Comparison of ENCODE assay signal across 23 mouse cellular contexts in the genomic region with DNA sequence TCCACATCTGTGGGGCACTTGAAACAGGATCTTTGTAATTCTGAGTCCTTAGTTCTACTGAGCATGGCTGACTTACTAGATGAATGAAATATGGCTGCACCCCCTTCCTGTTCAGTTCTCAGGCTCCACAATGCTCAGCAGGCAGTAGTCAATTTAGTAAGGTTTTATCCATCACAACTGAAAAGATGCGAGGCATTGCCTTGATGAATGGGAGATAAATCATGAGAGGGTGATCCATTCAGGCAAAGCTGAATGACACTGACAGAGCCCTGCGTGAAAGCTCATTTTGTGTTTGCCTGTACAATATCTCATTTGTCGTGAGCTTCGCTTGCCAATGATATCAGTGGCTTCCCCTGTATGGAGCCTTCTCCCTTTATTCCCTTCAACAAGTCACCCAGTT.
DNase-seq lines count a peak whose midpoint lies in the region; ATAC-seq lines count a peak whose summit lies in the region.
"Had no signal": no experiment of that assay in that cellular context is flagged by ENCODE, and none has a peak within 500 bp of the region (broad histone marks: within the 10 kb centered on the region; RNA-seq: fewer than 3 reads in every experiment).

No protein-coding gene starts in this region.

- no peaks in the 10 kb centered on the region for H3K36me3 ChIP-seq in hindbrain, embryonic 12.5 days
- H3K36me3 ChIP-seq in hindbrain, embryonic 10.5 days: no peaks in the 10 kb centered on the region
- no peaks in the 10 kb centered on the region for H3K36me3 ChIP-seq in neural tube, embryonic 11.5 days (ENCODE audit: control insufficient read depth, insufficient read depth, low read length)
- H3K36me3 ChIP-seq in neural tube, embryonic 15.5 days: no peaks in the 10 kb centered on the region
- H3K36me3 ChIP-seq: embryonic facial prominence, embryonic 12.5 days; limb, embryonic 15.5 days; liver, embryonic 15.5 days; lung, embryonic 15.5 days had no signal

- no peak overlapping the region for H3K4me3 ChIP-seq in hindbrain, embryonic 12.5 days
- no peak overlapping the region for H3K4me3 ChIP-seq in hindbrain, embryonic 10.5 days
- no peak overlapping the region for H3K4me3 ChIP-seq in neural tube, embryonic 11.5 days (ENCODE audit: low read depth, low read length)
- no peak overlapping the region for H3K4me3 ChIP-seq in neural tube, embryonic 15.5 days (replicated peaks)
- H3K4me3 ChIP-seq: embryonic facial prominence, embryonic 12.5 days; gastrocnemius, adult 2 months; limb, embryonic 15.5 days; liver, embryonic 15.5 days; lung, embryonic 15.5 days; megakaryocyte, embryonic 14.5 days had no signal

- peak; percentile 14 for DNase-seq in embryo, embryonic 10 days (ENCODE audit: low spot score)
- DNase-seq in embryo, embryonic 9.5 days (ENCODE audit: extremely low spot score): no peak
- DNase-seq in hindbrain, embryonic 10.5 days (ENCODE audit: low spot score): no peak
- peak; percentile 18 for DNase-seq in neural tube, embryonic 11.5 days (ENCODE audit: low spot score)
- DNase-seq in kidney, postnatal 4 days: no peak
- DNase-seq in heart, postnatal 25 days (ENCODE audit: low spot score): no peak
- DNase-seq: adrenal gland, postnatal 10 days; cerebellum, adult 8-10 months; gastrocnemius, adult 2 months; heart, postnatal 36 days; kidney, adult 18-20 months; layer of hippocampus, adult 9-11 months; lung, postnatal 36 days; right cerebral cortex, postnatal 25 days; spleen, adult 18-20 months had no signal

- no peaks in the 10 kb centered on the region for H3K9me3 ChIP-seq in hindbrain, embryonic 12.5 days (replicated peaks)
- no peaks in the 10 kb centered on the region for H3K9me3 ChIP-seq in hindbrain, embryonic 10.5 days
- H3K9me3 ChIP-seq in neural tube, embryonic 11.5 days (ENCODE audit: control insufficient read depth, low read length): no peaks in the 10 kb centered on the region
- H3K9me3 ChIP-seq in neural tube, embryonic 15.5 days (replicated peaks): no peaks in the 10 kb centered on the region
- H3K9me3 ChIP-seq: embryonic facial prominence, embryonic 12.5 days; limb, embryonic 15.5 days; liver, embryonic 15.5 days; lung, embryonic 15.5 days had no signal

- no peak overlapping the region for H3K4me2 ChIP-seq in hindbrain, embryonic 12.5 days (replicated peaks)
- H3K4me2 ChIP-seq in neural tube, embryonic 11.5 days (ENCODE audit: low read depth): no peak overlapping the region
- no peak overlapping the region for H3K4me2 ChIP-seq in neural tube, embryonic 15.5 days
- H3K4me2 ChIP-seq: embryonic facial prominence, embryonic 12.5 days; limb, embryonic 15.5 days; liver, embryonic 15.5 days; lung, embryonic 15.5 days had no signal

- no peaks in the 10 kb centered on the region for H3K4me1 ChIP-seq in hindbrain, embryonic 12.5 days
- peaks cover 5% of the 10 kb centered on the region for H3K4me1 ChIP-seq in hindbrain, embryonic 10.5 days (replicated peaks)
- no peaks in the 10 kb centered on the region for H3K4me1 ChIP-seq in neural tube, embryonic 11.5 days (ENCODE audit: control insufficient read depth, insufficient read depth, low read length)
- H3K4me1 ChIP-seq in neural tube, embryonic 15.5 days: no peaks in the 10 kb centered on the region
- H3K4me1 ChIP-seq: embryonic facial prominence, embryonic 12.5 days; limb, embryonic 15.5 days; liver, embryonic 15.5 days; lung, embryonic 15.5 days; megakaryocyte, embryonic 14.5 days had no signal

- no peak overlapping the region for H3K9ac ChIP-seq in hindbrain, embryonic 12.5 days
- H3K9ac ChIP-seq in neural tube, embryonic 11.5 days (ENCODE audit: low read length): no peak overlapping the region
- no peak overlapping the region for H3K9ac ChIP-seq in neural tube, embryonic 15.5 days (replicated peaks)
- H3K9ac ChIP-seq: embryonic facial prominence, embryonic 12.5 days; limb, embryonic 15.5 days; liver, embryonic 15.5 days; lung, embryonic 15.5 days had no signal

- no peak overlapping the region for H3K27ac ChIP-seq in hindbrain, embryonic 12.5 days
- no peak overlapping the region for H3K27ac ChIP-seq in hindbrain, embryonic 10.5 days
- H3K27ac ChIP-seq in neural tube, embryonic 11.5 days (ENCODE audit: low read depth, low read length): no peak overlapping the region
- no peak overlapping the region for H3K27ac ChIP-seq in neural tube, embryonic 15.5 days (replicated peaks)
- H3K27ac ChIP-seq: embryonic facial prominence, embryonic 12.5 days; gastrocnemius, adult 2 months; limb, embryonic 15.5 days; liver, embryonic 15.5 days; lung, embryonic 15.5 days had no signal

- H3K27me3 ChIP-seq in hindbrain, embryonic 12.5 days: no peaks in the 10 kb centered on the region
- no peaks in the 10 kb centered on the region for H3K27me3 ChIP-seq in hindbrain, embryonic 10.5 days (ENCODE audit: insufficient read depth, poor library complexity, severe bottlenecking)
- no peaks in the 10 kb centered on the region for H3K27me3 ChIP-seq in neural tube, embryonic 11.5 days (ENCODE audit: control insufficient read depth, insufficient read depth, low read length)
- no peaks in the 10 kb centered on the region for H3K27me3 ChIP-seq in neural tube, embryonic 15.5 days (replicated peaks)
- H3K27me3 ChIP-seq: embryonic facial prominence, embryonic 12.5 days; limb, embryonic 15.5 days; liver, embryonic 15.5 days; lung, embryonic 15.5 days; megakaryocyte, embryonic 14.5 days had no signal

- ATAC-seq in hindbrain, embryonic 12.5 days (ENCODE audit: low FRiP score): 0 out of 2 replicates have a peak, but pooled peaks have one; percentile 48
- ATAC-seq in neural tube, embryonic 11.5 days (ENCODE audit: insufficient read depth, low FRiP score, low TSS enrichment): peak; percentile 82
- ATAC-seq in neural tube, embryonic 15.5 days (ENCODE audit: low FRiP score): no peak
- ATAC-seq: inflammation-experienced regulatory T-cells, adult 6 months had no signal

- WGBS in hindbrain, embryonic 12.5 days: 27% methylated on average over 4 of the region's 4 CpGs
- WGBS in hindbrain, embryonic 10.5 days: 51% methylated on average over 4 of the region's 4 CpGs
- WGBS in neural tube, embryonic 11.5 days: 28% methylated on average over 4 of the region's 4 CpGs
- 16% methylated on average over 4 of the region's 4 CpGs for WGBS in neural tube, embryonic 15.5 days

- intact Hi-C loops in heart, postnatal 25 days (cut with DNase I): no loop called here

Comparison
In these comparisons a context has a peak if more than half of its experiments do, and no peak if none do; other contexts are left out.
1. DNase-seq: peak in embryo, embryonic 10 days (single experiment) and neural tube, embryonic 11.5 days (single experiment); none in embryo, embryonic 9.5 days (single experiment), hindbrain, embryonic 10.5 days (single experiment), kidney, postnatal 4 days (0 of 2) and heart, postnatal 25 days (single experiment).